Mouse (Mus musculus): Measurements from ENCODE around the gene Uba1. TPM values are rescaled to one million over a fixed set of nuclear protein-coding genes. Genes with fewer than 3 reads are reported as not detected.

The Uba1 gene
- polyA plus RNA-seq, 1 experiment from 2014 or later: 92.2 TPM

- peak overlapping the region; percentile 73 for H3K4me3 ChIP-seq (replicated peaks)
- H3K4me1 ChIP-seq (replicated peaks): peaks cover 32% of the 10 kb centered on the region
- peak overlapping the region; percentile 75 for H3K9ac ChIP-seq
- H3K9me3 ChIP-seq (replicated peaks): no peaks in the 10 kb centered on the region
- H3K36me3 ChIP-seq (replicated peaks): peaks cover 7% of the 10 kb centered on the region
- WGBS (ENCODE audit: insufficient replicate concordance): 19% methylated on average over 28 of the region's 28 CpGs
- H3K27ac ChIP-seq (replicated peaks): peak overlapping the region; percentile 77
- peak; percentile 86 for ATAC-seq (ENCODE audit: insufficient read depth)
- H3K27me3 ChIP-seq: no peaks in the 10 kb centered on the region
- peak overlapping the region; percentile 70 for H3K4me2 ChIP-seq
Observed at GRCm38 (mm10) chrX:20662716-20663443, 4.8 kb downstream of the Uba1 start.

GRCm38 (mm10) chrX:20663444-20663790, 5.3 kb downstream of the Uba1 start:
- H3K36me3 ChIP-seq (replicated peaks): peaks cover 13% of the 10 kb centered on the region
- peak overlapping the region; percentile 75 for H3K9ac ChIP-seq
- no peaks in the 10 kb centered on the region for H3K9me3 ChIP-seq (replicated peaks)
- 9% methylated on average over 9 of the region's 9 CpGs for whole genome bisulfite sequencing (ENCODE audit: insufficient replicate concordance)
- H3K4me1 ChIP-seq (replicated peaks): peaks cover 32% of the 10 kb centered on the region
- H3K27ac ChIP-seq (replicated peaks): peak overlapping the region; percentile 77
- H3K4me2 ChIP-seq: peak overlapping the region; percentile 70
- no peaks in the 10 kb centered on the region for H3K27me3 ChIP-seq
- no peak for ATAC-seq (ENCODE audit: insufficient read depth)
- H3K4me3 ChIP-seq (replicated peaks): peak overlapping the region; percentile 73

- H3K9ac ChIP-seq: peak within 1 kb of the TSS; percentile 84
- 15% methylated on average over 16 of the region's 16 CpGs for WGBS (ENCODE audit: insufficient replicate concordance)
- H3K27me3 ChIP-seq: no peaks in the 10 kb centered on the region
- peak within 1 kb of the TSS; percentile 83 for H3K4me2 ChIP-seq
- peaks cover 28% of the 10 kb centered on the region for H3K4me1 ChIP-seq (replicated peaks)
- peak within 1 kb of the TSS; percentile 79 for H3K4me3 ChIP-seq (replicated peaks)
- H3K27ac ChIP-seq (replicated peaks): peak within 1 kb of the TSS; percentile 93
- ATAC-seq (ENCODE audit: insufficient read depth): peak; percentile 92
- H3K9me3 ChIP-seq (replicated peaks): no peaks in the 10 kb centered on the region
- H3K36me3 ChIP-seq (replicated peaks): peaks cover 16% of the 10 kb centered on the region
Observed at GRCm38 (mm10) chrX:20687519-20688067, 29.5 kb downstream of the Uba1 start, which contains the start of gene Cdk16. Gene Cdk16 (plus strand): TSS chrX:20687954.

- Histone ChIP-seq H3K27ac (replicated peaks) (peak overlapping the region; percentile 93), H3K4me3 (replicated peaks) (peak overlapping the region; percentile 79), H3K4me2 (peak overlapping the region; percentile 83), H3K36me3 (replicated peaks) (peaks cover 16% of the 10 kb centered on the region), H3K27me3 (no peaks in the 10 kb centered on the region), H3K4me1 (replicated peaks) (peaks cover 28% of the 10 kb centered on the region), H3K9me3 (replicated peaks) (no peaks in the 10 kb centered on the region), H3K9ac (peak overlapping the region; percentile 84)
- ATAC-seq (ENCODE audit: insufficient read depth): peak; percentile 91
- 21% methylated on average over 33 of the region's 33 CpGs for WGBS (ENCODE audit: insufficient replicate concordance)
Observed at GRCm38 (mm10) chrX:20688068-20688547, 30.0 kb downstream of the Uba1 start.

- peak; percentile 38 for ATAC-seq (ENCODE audit: insufficient read depth)
- H3K27ac ChIP-seq (replicated peaks): peak overlapping the region; percentile 93
- no peaks in the 10 kb centered on the region for H3K9me3 ChIP-seq (replicated peaks)
- peak overlapping the region; percentile 79 for H3K4me3 ChIP-seq (replicated peaks)
- no peaks in the 10 kb centered on the region for H3K27me3 ChIP-seq
- WGBS (ENCODE audit: insufficient replicate concordance): 16% methylated on average over 33 of the region's 35 CpGs
- H3K4me2 ChIP-seq: peak overlapping the region; percentile 83
- peaks cover 18% of the 10 kb centered on the region for H3K36me3 ChIP-seq (replicated peaks)
- peak overlapping the region; percentile 84 for H3K9ac ChIP-seq
- peaks cover 28% of the 10 kb centered on the region for H3K4me1 ChIP-seq (replicated peaks)
Observed at GRCm38 (mm10) chrX:20688615-20689014, 30.5 kb downstream of the Uba1 start.

GRCm38 (mm10) chrX:20691566-20691965, 33.4 kb downstream of the Uba1 start:
- H3K27ac ChIP-seq (replicated peaks): no peak overlapping the region
- H3K4me2 ChIP-seq: no peak overlapping the region
- H3K9ac ChIP-seq: no peak overlapping the region
- no peak overlapping the region for H3K4me3 ChIP-seq (replicated peaks)
- H3K27me3 ChIP-seq: no peaks in the 10 kb centered on the region
- H3K4me1 ChIP-seq (replicated peaks): peaks cover 26% of the 10 kb centered on the region
- H3K9me3 ChIP-seq (replicated peaks): no peaks in the 10 kb centered on the region
- 49% methylated on average over 3 of the region's 3 CpGs for WGBS (ENCODE audit: insufficient replicate concordance)
- ATAC-seq (ENCODE audit: insufficient read depth): no peak
- peaks cover 43% of the 10 kb centered on the region for H3K36me3 ChIP-seq (replicated peaks)

GRCm38 (mm10) chrX:20692616-20693015, 34.5 kb downstream of the Uba1 start:
- 93% methylated on average over 1 of the region's 1 CpGs for WGBS (ENCODE audit: insufficient replicate concordance)
- peaks cover 20% of the 10 kb centered on the region for H3K4me1 ChIP-seq (replicated peaks)
- H3K9ac ChIP-seq: no peak overlapping the region
- no peak overlapping the region for H3K27ac ChIP-seq (replicated peaks)
- H3K4me2 ChIP-seq: no peak overlapping the region
- no peaks in the 10 kb centered on the region for H3K9me3 ChIP-seq (replicated peaks)
- H3K4me3 ChIP-seq (replicated peaks): no peak overlapping the region
- ATAC-seq (ENCODE audit: insufficient read depth): no peak
- peaks cover 54% of the 10 kb centered on the region for H3K36me3 ChIP-seq (replicated peaks)
- H3K27me3 ChIP-seq: no peaks in the 10 kb centered on the region

- ATAC-seq (ENCODE audit: insufficient read depth): no peak
- 85% methylated on average over 4 of the region's 4 CpGs for WGBS (ENCODE audit: insufficient replicate concordance)
- Histone ChIP-seq H3K27ac (replicated peaks) (no peak overlapping the region), H3K27me3 (no peaks in the 10 kb centered on the region), H3K4me3 (replicated peaks) (no peak overlapping the region), H3K9me3 (replicated peaks) (no peaks in the 10 kb centered on the region), H3K9ac (no peak overlapping the region), H3K36me3 (replicated peaks) (peaks cover 72% of the 10 kb centered on the region), H3K4me1 (replicated peaks) (peaks cover 4% of the 10 kb centered on the region; the same call in 1 of the 2 replicates), H3K4me2 (no peak overlapping the region)
Observed at GRCm38 (mm10) chrX:20695842-20696241, 37.7 kb downstream of the Uba1 start.

- Histone ChIP-seq H3K36me3 (replicated peaks) (peaks cover 8% of the 10 kb centered on the region), H3K27me3 (no peaks in the 10 kb centered on the region), H3K4me1 (replicated peaks) (peaks cover 11% of the 10 kb centered on the region), H3K9me3 (replicated peaks) (no peaks in the 10 kb centered on the region), H3K4me2 (peak within 1 kb of the TSS; percentile 77), H3K27ac (replicated peaks) (peak within 1 kb of the TSS; percentile 85), H3K4me3 (replicated peaks) (peak within 1 kb of the TSS; percentile 66), H3K9ac (peak within 1 kb of the TSS; percentile 59)
- 15% methylated on average over 32 of the region's 32 CpGs for WGBS (ENCODE audit: insufficient replicate concordance)
- ATAC-seq (ENCODE audit: insufficient read depth): peak; percentile 35
Observed at GRCm38 (mm10) chrX:20703741-20704290, 45.7 kb downstream of the Uba1 start, which contains the start of gene Usp11. Gene Usp11 (plus strand): TSS chrX:20703906.

DNA sequence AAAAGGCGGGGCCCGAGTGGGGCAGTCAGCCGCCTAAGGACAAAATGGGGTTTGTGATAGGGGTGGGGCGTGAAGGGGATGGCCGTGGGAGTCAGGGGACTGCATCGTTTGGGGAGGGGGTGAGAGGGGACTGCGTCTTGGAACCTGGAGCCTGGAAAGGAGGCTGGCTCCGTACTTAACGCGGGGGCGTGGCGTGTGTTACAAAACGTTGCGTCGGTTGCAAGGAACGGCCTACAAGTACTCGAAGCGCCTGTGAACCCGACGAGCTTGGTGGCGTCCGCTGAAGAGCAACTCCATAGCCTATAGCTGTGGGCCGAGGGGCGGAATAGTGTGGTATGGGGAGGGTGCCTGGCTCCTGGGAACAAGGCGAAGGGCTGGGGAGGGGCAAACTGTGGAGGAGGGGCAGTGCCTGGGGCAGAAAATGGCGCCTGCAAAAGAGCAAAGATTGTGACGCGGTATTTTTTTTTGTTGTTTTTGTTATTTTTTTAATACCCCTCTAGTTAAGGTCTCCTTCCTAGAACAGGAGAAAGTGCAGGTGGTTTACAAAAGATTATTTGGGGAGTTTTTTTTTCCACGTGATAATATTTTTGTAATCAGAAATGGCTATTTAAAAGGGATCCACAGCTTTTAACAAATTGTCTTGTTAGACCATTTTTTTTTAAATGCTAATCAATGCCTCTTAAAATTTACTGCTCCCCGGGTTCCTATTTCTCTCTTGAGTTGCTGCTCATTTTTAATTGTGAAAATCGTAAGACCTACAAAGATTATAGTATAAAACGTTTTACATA, 46.4 kb downstream of the Uba1 start:
- Histone ChIP-seq H3K36me3 (replicated peaks) (peaks cover 2% of the 10 kb centered on the region; the same call in 1 of the 2 replicates), H3K27me3 (no peaks in the 10 kb centered on the region), H3K9me3 (replicated peaks) (no peaks in the 10 kb centered on the region), H3K27ac (replicated peaks) (peak overlapping the region; percentile 85), H3K4me1 (replicated peaks) (peaks cover 11% of the 10 kb centered on the region), H3K4me3 (replicated peaks) (peak overlapping the region; percentile 66), H3K4me2 (peak overlapping the region; percentile 77), H3K9ac (peak overlapping the region; percentile 59)
- ATAC-seq (ENCODE audit: insufficient read depth): peak; percentile 95
- 11% methylated on average over 32 of the region's 32 CpGs for WGBS (ENCODE audit: insufficient replicate concordance)

All from liver, embryonic 15.5 days (tissue).